Mouse (Mus musculus): Measurements from ENCODE around the gene Fcrl5. TPM values are rescaled to one million over a fixed set of nuclear protein-coding genes. Genes with fewer than 3 reads are reported as not detected.

Fcrl5 gene
- total RNA-seq, 2 experiments from 2014 or later, result not detected

GRCm38 (mm10) chr3:87500088-87501055, 64.8 kb downstream of the Fcrl5 start:
- no peak for DNase-seq

- no peak for DNase-seq
These were observed 65.6 kb downstream of the Fcrl5 start for GRCm38 (mm10) chr3:87501151-87501550.

- DNase-seq, result no peak
These were observed 67.2 kb downstream of the Fcrl5 start for GRCm38 (mm10) chr3:87502771-87503170.

GRCm38 (mm10) chr3:87504330-87504729, 68.8 kb downstream of the Fcrl5 start:
- DNase-seq, result peak; percentile 45

GRCm38 (mm10) chr3:87504749-87505425, 69.3 kb downstream of the Fcrl5 start:
- DNase-seq, result no peak

GRCm38 (mm10) chr3:87506456-87507416, 71.2 kb downstream of the Fcrl5 start:
- no peak for DNase-seq

- DNase-seq, result peak; percentile 91
These were observed 72.8 kb downstream of the Fcrl5 start for GRCm38 (mm10) chr3:87508205-87508901.

GRCm38 (mm10) chr3:87509061-87509460, 73.5 kb downstream of the Fcrl5 start:
- DNase-seq, result peak; percentile 58

- no peak for DNase-seq
These were observed 75.3 kb downstream of the Fcrl5 start for GRCm38 (mm10) chr3:87510832-87511231.

- no peak for DNase-seq
These were observed 76.6 kb downstream of the Fcrl5 start for GRCm38 (mm10) chr3:87511971-87512765.

GRCm38 (mm10) chr3:87515567-87516081, 80.1 kb downstream of the Fcrl5 start:
- peak; percentile 28 for DNase-seq

GRCm38 (mm10) chr3:87518425-87518824, 82.9 kb downstream of the Fcrl5 start:
- DNase-seq, result no peak

- DNase-seq, result no peak
These were observed 85.6 kb downstream of the Fcrl5 start for GRCm38 (mm10) chr3:87521126-87521525.

- no peak for DNase-seq
These were observed 86.3 kb downstream of the Fcrl5 start for GRCm38 (mm10) chr3:87521833-87522232.

GRCm38 (mm10) chr3:87523701-87524100, 88.1 kb downstream of the Fcrl5 start:
- no peak for DNase-seq

GRCm38 (mm10) chr3:87525043-87525836, 89.7 kb downstream of the Fcrl5 start, which contains the start of gene Etv3:
TSS of gene Etv3 (plus strand) at chr3:87525407.
- peak; percentile 90 for DNase-seq

- DNase-seq, result peak; percentile 31
These were observed 90.4 kb downstream of the Fcrl5 start for GRCm38 (mm10) chr3:87525837-87526570.

GRCm38 (mm10) chr3:87527139-87527538, 91.6 kb downstream of the Fcrl5 start:
- DNase-seq, result no peak

GRCm38 (mm10) chr3:87528021-87528420, 92.4 kb downstream of the Fcrl5 start:
- DNase-seq, result no peak
